Mouse (Mus musculus) cerebellum, postnatal 36 days (tissue): ENCODE data around the gene Olfr1198.

Experiments
- DNase-seq, 2 experiments: peaks; one replicate each; pipeline ENCODE4 v3.0.0; 2021 to 2022; ENCODE audit warnings: mixed read lengths in 2 of 2

Gene Olfr1198

DNA sequence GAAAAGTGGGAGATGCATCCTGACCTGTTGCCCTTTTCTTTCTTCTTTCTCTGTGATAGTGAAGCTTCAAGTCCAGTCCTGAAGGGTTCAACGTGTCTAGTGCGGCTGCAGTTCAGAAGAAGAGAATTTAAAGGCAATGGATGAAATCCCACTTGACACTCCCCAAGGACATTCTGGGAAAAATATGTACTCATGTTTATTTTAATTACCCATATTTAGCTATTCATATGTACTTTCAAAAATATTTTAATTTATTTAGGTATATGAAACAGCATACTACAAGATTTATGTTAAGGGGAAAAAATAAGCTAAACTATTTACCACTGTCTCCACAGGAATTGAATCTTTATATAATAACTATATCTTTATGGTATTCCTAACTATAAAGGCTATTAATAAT lies at the start of gene Olfr1198:
Gene Olfr1198, minus strand, starts transcription at position 101 of the 400 bp plus-strand sequence.
- no peak for DNase-seq

- DNase-seq = no peak
Observed at GRCm38 (mm10) chr2:88792736-88793135, 41.6 kb upstream of the Olfr1198 start, which contains the start of gene Olfr1201. Gene Olfr1201 (plus strand): TSS chr2:88793036.

- no peak for DNase-seq
Observed at GRCm38 (mm10) chr2:88770388-88770787, 19.2 kb upstream of the Olfr1198 start, which contains the start of gene Olfr1200. Gene Olfr1200 (minus strand): TSS chr2:88770488.

- no peak for DNase-seq
Observed at GRCm38 (mm10) chr2:88760369-88760768, 9.2 kb upstream of the Olfr1198 start, which contains the start of gene Olfr1199. Gene Olfr1199 (minus strand): TSS chr2:88760469.

DNA sequence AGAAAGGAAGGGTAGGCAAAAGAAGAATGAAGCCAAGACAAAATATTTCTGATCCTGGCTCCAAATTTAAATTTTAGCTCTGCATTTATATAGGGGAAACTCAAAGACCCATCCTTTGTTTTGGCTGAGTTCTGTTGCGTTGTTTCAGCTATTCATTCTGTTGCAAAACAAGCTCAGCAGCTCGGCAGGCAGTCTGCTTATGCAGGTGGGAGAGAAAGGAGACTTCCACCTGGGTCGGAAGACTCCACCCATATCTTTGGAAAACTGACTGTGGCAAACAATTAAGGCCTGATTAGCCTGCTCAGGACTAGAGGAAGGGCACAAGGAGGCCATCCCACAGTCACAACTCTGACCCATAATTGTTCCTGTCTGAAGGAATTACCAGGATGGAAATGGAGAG lies 7.8 kb downstream of the Olfr1198 start:
- DNase-seq = no peak

GRCm38 (mm10) chr2:88732266-88732665 lies 18.9 kb downstream of the Olfr1198 start, which contains the start of gene Olfr1197:
Gene Olfr1197 (minus strand): TSS chr2:88732366.
- no peak for DNase-seq

DNA sequence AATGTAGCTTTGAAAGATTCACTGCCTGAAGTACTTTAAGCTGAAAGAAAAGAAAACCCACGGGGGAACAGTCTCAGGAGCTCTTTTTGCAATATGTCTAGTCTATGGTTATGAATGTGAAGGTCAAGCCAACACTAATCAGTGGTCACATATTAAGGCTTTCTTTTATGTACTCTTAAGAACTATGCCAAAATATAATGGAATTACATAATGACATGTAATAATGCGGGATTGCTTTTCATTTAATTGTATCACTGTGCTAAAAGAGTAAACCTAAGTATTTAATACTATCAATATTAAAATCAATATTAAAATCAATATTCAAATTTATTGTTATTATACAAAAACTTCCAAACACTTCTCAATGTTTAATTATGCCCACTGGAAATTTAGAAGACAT lies 46.7 kb downstream of the Olfr1198 start, which contains the start of gene Olfr1196:
Gene Olfr1196, minus strand, starts transcription at position 101 of the 400 bp plus-strand sequence.
- no peak for DNase-seq
